Mouse (Mus musculus): Measurements from ENCODE around the gene Pyy.

- TF ChIP-seq POLR2A (IDR thresholded peaks at IDR 0.05; ENCODE audit: low read depth, low read length) = no peak
- TF ChIP-seq CTCF (conservative IDR thresholded peaks at IDR 0.05; ENCODE audit: insufficient read depth, insufficient read length, low read depth, low read length) = peak; percentile 36
Measured at GRCm38 (mm10) chr11:102140508-102140907, 32.9 kb upstream of the Pyy start.
